Mouse (Mus musculus) ES-E14 (cell line): Measurements from ENCODE around the gene Sypl2.

Experiments
- CHD2 ChIP-seq: IDR thresholded peaks from 2 replicates; pipeline ENCODE4 v1.6.1; 2014; ENCODE audit warnings: mild to moderate bottlenecking, low read depth, low read length, inconsistent platforms
- ZC3H11A ChIP-seq: IDR thresholded peaks from 2 replicates; pipeline ENCODE4 v1.6.1; 2012; ENCODE audit warnings: low read depth, mild to moderate bottlenecking, inconsistent platforms, low read length, borderline replicate concordance
- ZNF384 ChIP-seq: IDR thresholded peaks from 2 replicates; pipeline ENCODE4 v1.6.1; 2012; ENCODE audit warnings: low read depth, low read length, inconsistent platforms

- TF ChIP-seq ZNF384, result no peak
- no peak for TF ChIP-seq CHD2
- no peak for TF ChIP-seq ZC3H11A
Measured at GRCm38 (mm10) chr3:108197066-108197497, 29.4 kb downstream of the Sypl2 start.
